Mouse (Mus musculus) MEL (cell line): ENCODE measurements at regions not wholly inside any gene's neighbourhood (a gene's known extent, or its start where the extent isn't known, plus 50 kb on each side); places are given as distances from the start of the nearest gene placed in this dataset.

Source experiments
- CTCF ChIP-seq, 3 experiments: IDR thresholded peaks in 2 of 3; conservative IDR thresholded peaks in 1 of 3; 2 replicates each; pipeline ENCODE4 v1.5.1; 2011 to 2012; ENCODE audit warnings: low read length in 3 of 3, low read depth in 2 of 3, mild to moderate bottlenecking in 2 of 3, improper control_type of control experiment in 1 of 3, inconsistent platforms in 1 of 3, mixed read lengths in 1 of 3, moderate library complexity in 1 of 3; ENCODE audit not compliant: control insufficient read depth in 1 of 3, insufficient read depth in 1 of 3, poor library complexity in 1 of 3, severe bottlenecking in 1 of 3
- MYC ChIP-seq: IDR thresholded peaks from 2 replicates; pipeline ENCODE4 v1.6.1; 2011; ENCODE audit warnings: low read depth, mild to moderate bottlenecking, low read length, improper control_type of control experiment, moderate library complexity
- POLR2AphosphoS2 ChIP-seq: IDR thresholded peaks from 2 replicates; pipeline ENCODE4 v1.6.1; 2011; ENCODE audit warnings: low read length, improper control_type of control experiment
- TBP ChIP-seq: IDR thresholded peaks from 2 replicates; pipeline ENCODE4 v1.8.0; 2011; ENCODE audit warnings: low read depth, low read length, improper control_type of control experiment
- ZKSCAN1 ChIP-seq: IDR thresholded peaks from 2 replicates; pipeline ENCODE4 v1.6.1; 2012; ENCODE audit warnings: low read depth, mild to moderate bottlenecking, inconsistent platforms, low read length, improper control_type of control experiment, moderate library complexity

DNA sequence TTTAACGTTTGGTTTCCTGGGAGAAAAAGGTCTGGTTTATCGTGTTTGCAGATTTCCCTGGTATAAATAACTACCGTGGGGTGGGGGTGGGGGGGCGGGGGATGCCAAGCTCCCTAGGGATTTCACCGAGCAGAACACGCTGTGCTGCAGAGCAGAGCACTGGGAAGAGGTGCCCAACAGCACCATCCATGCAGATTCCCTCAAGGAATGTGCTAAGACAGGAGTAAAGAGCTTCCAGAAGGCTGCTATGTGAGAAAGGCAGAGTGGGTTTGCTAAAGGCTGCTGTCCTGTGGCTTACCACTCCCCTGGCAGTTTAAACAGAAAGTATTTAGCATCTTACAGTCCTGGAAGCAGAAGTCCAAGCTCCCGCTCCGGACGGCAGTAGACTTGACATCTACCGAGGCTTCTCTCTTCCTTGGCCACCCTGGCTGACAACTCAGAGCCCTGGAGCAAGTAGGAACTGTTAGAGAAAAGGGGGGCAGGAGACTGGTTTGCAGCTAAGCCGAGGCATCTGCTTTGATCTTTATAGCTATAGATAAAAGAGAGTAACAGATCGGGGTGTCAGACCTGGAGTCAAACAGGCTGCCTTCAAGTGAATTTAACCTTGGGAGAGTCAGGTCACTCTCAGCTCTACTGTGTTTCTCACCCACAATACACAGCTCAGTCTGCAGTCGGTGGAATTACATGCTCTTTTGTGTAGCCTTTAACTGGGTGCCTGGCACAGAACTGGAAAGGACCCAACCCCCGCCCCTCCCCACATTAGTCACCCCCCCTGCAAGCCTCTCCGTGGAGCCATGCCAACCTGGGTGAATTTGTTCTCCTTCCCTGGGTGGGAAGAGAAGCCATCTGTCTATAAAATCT lies 1132.8 kb upstream of the Gulo start:
- TF ChIP-seq MYC (no peak), ZKSCAN1 (no peak), TBP (no peak), CTCF (IDR thresholded peaks at IDR 0.05 in 2 of 3, conservative IDR thresholded peaks at IDR 0.05 in 1 of 3; ENCODE audit: control insufficient read depth in 1 of 3, insufficient read depth in 1 of 3, low read depth in 2 of 3, low read length in 3 of 3, poor library complexity in 1 of 3, severe bottlenecking in 1 of 3) (no peak), POLR2AphosphoS2 (no peak)
